Mouse (Mus musculus) intestine, embryonic 14.5 days (tissue): ENCODE measurements at regions not wholly inside any gene's neighbourhood (a gene's known extent, or its start where the extent isn't known, plus 50 kb on each side); places are given as distances from the start of the nearest gene placed in this dataset.
"Not testable (repeated sequence)": the region's sequence is repeated elsewhere in the genome, so short reads cannot be mapped to it uniquely, and the experiment has no call there.

Source experiments
- ATAC-seq: fragments of 200-750 bp; cut with Nextera tagmentation; replicated peaks from 2 replicates; pipeline ENCODE4 v1.8.0; 2017; ENCODE audit warnings: low read depth, moderate number of reproducible peaks, moderate TSS enrichment, moderate library complexity; ENCODE audit not compliant: low FRiP score, low TSS enrichment
- DNase-seq: peaks from one replicate; pipeline ENCODE4 v3.0.0-alpha.2; 2018; ENCODE audit warnings: low spot score
- H3K27ac ChIP-seq: fragments of 300-500 bp; sonication (generic); 2 replicates; pipeline ENCODE4 v1.5.1; 2014; ENCODE audit warnings: low read depth, mild to moderate bottlenecking, control low read depth
- H3K27me3 ChIP-seq: fragments of 300-500 bp; sonication (generic); replicated peaks from 2 replicates; pipeline ENCODE4 v1.6.1; 2014; ENCODE audit warnings: low read length, control low read depth; ENCODE audit not compliant: control insufficient read depth, insufficient read depth
- H3K36me3 ChIP-seq: fragments of 300-500 bp; sonication (generic); 2 replicates; pipeline ENCODE4 v1.6.1; 2014; ENCODE audit warnings: low read length, control low read depth; ENCODE audit not compliant: control insufficient read depth, insufficient read depth
- H3K4me1 ChIP-seq: fragments of 300-500 bp; sonication (generic); replicated peaks from 2 replicates; pipeline ENCODE4 v1.6.1; 2014; ENCODE audit warnings: low read length, control low read depth, mixed read lengths; ENCODE audit not compliant: control insufficient read depth, insufficient read depth
- H3K4me2 ChIP-seq: fragments of 300-500 bp; sonication (generic); 2 replicates; pipeline ENCODE4 v1.6.1; 2014; ENCODE audit warnings: low read length
- H3K4me3 ChIP-seq: fragments of 300-500 bp; sonication (generic); 2 replicates; pipeline ENCODE4 v1.5.1; 2014; ENCODE audit warnings: low read depth, low read length, control low read depth, mixed read lengths
- H3K9ac ChIP-seq: fragments of 300-500 bp; sonication (generic); 2 replicates; pipeline ENCODE4 v1.6.1; 2014; ENCODE audit warnings: mild to moderate bottlenecking, low read length
- H3K9me3 ChIP-seq: fragments of 300-500 bp; sonication (generic); 2 replicates; pipeline ENCODE4 v1.6.1; 2016; ENCODE audit warnings: low read length, control low read depth; ENCODE audit not compliant: control insufficient read depth
- WGBS: fragments of 180-500 bp; shearing (Covaris S2); extraction: QIAGEN DNeasy Blood & Tissue Kit; methylation state at CpG from one replicate; pipeline ENCODE4 v1.1.7; 2014; 5-methylcytosine and 5-hydroxymethylcytosine counted together

DNA sequence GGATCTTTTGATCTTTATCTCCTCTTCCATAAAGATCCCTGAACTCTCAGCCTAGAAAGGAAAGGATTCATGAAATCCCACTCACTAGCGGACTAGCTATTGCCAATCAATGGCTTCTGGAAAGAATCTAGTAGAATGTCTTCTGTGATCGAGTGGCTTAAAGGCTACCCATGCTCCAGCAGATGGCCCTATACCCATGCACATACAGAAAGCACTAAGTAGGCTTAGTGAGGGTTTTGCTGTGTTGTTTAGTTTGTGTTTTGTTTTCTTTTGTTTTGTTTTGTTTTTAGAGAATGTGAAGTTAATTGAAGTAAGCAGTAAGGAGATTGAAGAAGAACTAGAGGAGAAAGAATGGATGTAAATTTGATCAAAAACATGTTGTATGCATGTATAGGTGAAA, 187.5 kb downstream of the Kctd12 start:
- Histone ChIP-seq H3K4me3 (no peak overlapping the region), H3K4me2 (no peak overlapping the region), H3K4me1 (no peaks in the 10 kb centered on the region), H3K27me3 (no peaks in the 10 kb centered on the region), H3K36me3 (no peaks in the 10 kb centered on the region), H3K9me3 (0 out of 2 replicates have a peak, but pooled peaks cover 3% of the 10 kb centered on the region), H3K27ac (no peak overlapping the region), H3K9ac (no peak overlapping the region)
- DNase-seq, result no peak
- no peak for ATAC-seq
- WGBS, result 89% methylated on average over 2 of the region's 2 CpGs

DNA sequence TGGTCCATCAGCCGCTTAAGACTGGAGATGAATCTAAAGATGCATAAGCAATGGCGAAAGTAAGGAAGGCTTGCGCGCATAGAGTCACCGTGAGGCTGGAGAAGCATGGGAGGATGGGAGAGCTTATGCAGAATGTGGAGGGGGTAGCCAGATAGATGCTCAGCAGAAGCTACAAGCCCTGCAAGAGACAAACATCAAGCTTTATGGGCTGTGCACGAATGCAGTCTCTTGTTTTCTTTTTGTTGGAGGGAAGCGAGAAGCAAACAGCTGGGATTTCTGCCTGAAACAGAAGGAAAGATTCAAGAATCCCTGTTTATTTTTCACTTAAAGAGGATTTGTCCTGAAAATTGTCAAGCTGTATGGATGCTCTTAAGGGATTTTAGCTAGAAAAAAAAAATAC, 188.7 kb downstream of the Kctd12 start:
- no peaks in the 10 kb centered on the region for H3K27me3 ChIP-seq
- no peaks in the 10 kb centered on the region for H3K36me3 ChIP-seq
- no peak overlapping the region for H3K27ac ChIP-seq
- H3K4me3 ChIP-seq, result no peak overlapping the region
- no peak for ATAC-seq
- H3K9ac ChIP-seq, result no peak overlapping the region
- H3K4me2 ChIP-seq, result no peak overlapping the region
- 0 out of 2 replicates have a peak, but pooled peaks cover 3% of the 10 kb centered on the region for H3K9me3 ChIP-seq
- no peaks in the 10 kb centered on the region for H3K4me1 ChIP-seq
- WGBS, result 82% methylated on average over 7 of the region's 7 CpGs
- DNase-seq, result no peak

DNA sequence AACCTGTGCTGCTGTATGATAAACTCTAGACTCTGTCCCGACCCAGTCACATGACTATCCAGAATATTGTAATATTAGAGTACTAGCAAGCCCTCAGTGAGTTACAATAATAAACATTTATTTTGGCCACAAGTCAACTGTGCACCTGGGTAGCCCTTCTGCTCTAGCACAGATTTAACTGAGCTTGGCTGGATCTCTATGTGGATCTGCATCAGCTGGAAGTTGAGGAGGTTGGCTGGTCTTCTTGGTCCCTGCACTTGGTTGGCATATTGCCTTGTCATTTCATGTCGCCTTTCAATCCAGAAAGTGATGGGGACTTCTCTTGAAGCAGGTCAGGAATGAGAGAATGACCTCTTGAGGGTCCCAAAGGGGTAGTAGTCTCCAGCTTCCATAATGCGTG, 191.5 kb downstream of the Kctd12 start:
- Histone ChIP-seq H3K27me3 (no peaks in the 10 kb centered on the region), H3K27ac (no peak overlapping the region), H3K4me2 (no peak overlapping the region), H3K4me3 (no peak overlapping the region), H3K4me1 (no peaks in the 10 kb centered on the region), H3K9me3 (0 out of 2 replicates have a peak, but pooled peaks cover 3% of the 10 kb centered on the region), H3K9ac (no peak overlapping the region), H3K36me3 (no peaks in the 10 kb centered on the region)
- WGBS, result 85% methylated on average over 3 of the region's 3 CpGs
- DNase-seq, result no peak
- ATAC-seq, result no peak

DNA sequence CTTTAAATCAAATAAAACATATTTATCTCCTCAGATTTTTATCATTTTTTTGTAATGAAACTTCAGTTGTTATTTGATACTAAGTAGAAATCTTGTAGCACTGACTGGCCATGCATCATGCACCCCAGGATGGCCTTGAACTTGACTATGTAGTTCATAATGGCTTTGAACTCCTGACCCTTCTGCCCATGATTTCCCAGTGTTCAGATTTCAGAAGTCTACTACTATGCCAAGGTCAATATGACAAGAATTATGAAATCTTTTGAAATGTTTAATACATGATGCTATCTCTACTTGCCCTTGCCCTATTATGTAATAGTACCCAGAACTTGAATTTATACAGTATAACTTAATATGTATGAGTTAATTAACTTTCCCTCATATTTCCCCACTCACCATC, 200.2 kb downstream of the Kctd12 start:
- Histone ChIP-seq H3K4me1 (no peaks in the 10 kb centered on the region), H3K27me3 (no peaks in the 10 kb centered on the region), H3K4me2 (no peak overlapping the region), H3K4me3 (no peak overlapping the region), H3K27ac (no peak overlapping the region), H3K9me3 (no peaks in the 10 kb centered on the region), H3K36me3 (no peaks in the 10 kb centered on the region), H3K9ac (no peak overlapping the region)
- ATAC-seq (no peak), DNase-seq (no peak)

DNA sequence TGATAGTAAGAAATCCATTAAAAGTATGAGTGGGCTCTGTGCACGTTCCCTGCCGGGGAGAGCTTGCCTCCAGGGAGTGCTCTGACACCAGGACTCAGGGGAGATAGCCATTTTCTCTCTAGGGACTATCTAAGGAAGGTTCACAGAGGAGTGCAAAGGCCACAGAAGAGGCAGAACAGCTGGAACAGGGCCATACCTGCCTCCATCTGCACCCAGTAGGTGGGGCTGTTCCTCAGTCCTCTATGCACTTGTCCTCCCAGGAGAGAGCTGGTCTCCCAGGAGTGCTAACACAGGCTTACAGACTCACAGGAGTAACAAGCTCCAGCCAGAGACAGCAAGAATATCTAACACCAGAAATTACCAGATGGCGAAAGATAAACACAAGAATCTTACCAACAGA, 212.7 kb downstream of the Kctd12 start:
- no peak overlapping the region for H3K4me2 ChIP-seq
- no peak overlapping the region for H3K9ac ChIP-seq
- no peak overlapping the region for H3K4me3 ChIP-seq
- DNase-seq (no peak), ATAC-seq (no peak)
- no peaks in the 10 kb centered on the region for H3K36me3 ChIP-seq
- no peaks in the 10 kb centered on the region for H3K27me3 ChIP-seq
- no peaks in the 10 kb centered on the region for H3K4me1 ChIP-seq
- no peaks in the 10 kb centered on the region for H3K9me3 ChIP-seq
- 57% methylated on average over 3 of the region's 3 CpGs for WGBS
- H3K27ac ChIP-seq, result no peak overlapping the region

DNA sequence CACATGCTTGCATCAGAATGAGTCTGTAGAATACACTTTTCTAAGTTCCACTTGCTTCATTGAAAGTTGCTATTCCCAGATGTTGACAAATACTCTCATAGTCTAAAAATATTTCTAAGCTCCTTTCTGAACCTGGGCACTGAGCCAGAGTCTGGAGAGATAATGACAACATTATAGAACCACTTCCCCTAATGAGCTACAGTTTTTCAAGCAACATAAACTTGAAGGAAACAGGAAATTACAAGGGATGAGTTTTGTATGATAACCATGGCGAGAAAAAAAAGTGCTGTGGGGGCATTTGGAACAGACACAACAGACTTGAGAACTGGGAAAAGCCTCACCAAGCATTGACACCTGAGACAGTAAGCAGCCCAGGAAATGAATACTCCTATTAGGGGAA, 233.8 kb downstream of the Kctd12 start:
- Histone ChIP-seq H3K4me2 (no peak overlapping the region), H3K36me3 (no peaks in the 10 kb centered on the region), H3K4me3 (no peak overlapping the region), H3K27ac (no peak overlapping the region), H3K9me3 (no peaks in the 10 kb centered on the region), H3K4me1 (no peaks in the 10 kb centered on the region), H3K9ac (no peak overlapping the region), H3K27me3 (no peaks in the 10 kb centered on the region)
- ATAC-seq, result no peak
- DNase-seq, result no peak
- 51% methylated on average over 1 of the region's 1 CpGs for WGBS

DNA sequence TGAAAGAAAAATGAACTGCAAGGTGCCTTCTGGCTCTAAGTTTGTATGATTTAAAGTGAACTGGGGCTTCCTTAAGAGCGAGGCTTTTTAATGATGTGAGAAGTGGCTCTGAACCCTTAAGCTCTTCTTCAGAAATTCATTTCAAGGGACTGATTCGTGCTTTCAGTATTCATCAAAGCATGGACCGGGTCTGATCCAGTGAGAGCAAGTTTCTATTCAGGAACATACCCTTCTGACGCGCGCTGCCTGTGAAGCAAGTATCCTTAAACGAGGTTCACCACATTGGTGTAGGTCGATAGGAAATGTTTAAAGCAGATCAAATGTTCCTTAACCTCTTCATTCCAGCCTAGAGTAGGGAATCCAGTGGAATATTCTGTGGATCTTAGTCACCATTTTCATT, 240.1 kb downstream of the Kctd12 start:
- no peaks in the 10 kb centered on the region for H3K27me3 ChIP-seq
- H3K27ac ChIP-seq, result no peak overlapping the region
- DNase-seq (no peak), ATAC-seq (no peak)
- H3K9ac ChIP-seq, result no peak overlapping the region
- 87% methylated on average over 8 of the region's 8 CpGs for WGBS
- no peaks in the 10 kb centered on the region for H3K9me3 ChIP-seq
- H3K4me3 ChIP-seq, result no peak overlapping the region
- H3K4me1 ChIP-seq, result no peaks in the 10 kb centered on the region
- H3K4me2 ChIP-seq, result no peak overlapping the region
- no peaks in the 10 kb centered on the region for H3K36me3 ChIP-seq

DNA sequence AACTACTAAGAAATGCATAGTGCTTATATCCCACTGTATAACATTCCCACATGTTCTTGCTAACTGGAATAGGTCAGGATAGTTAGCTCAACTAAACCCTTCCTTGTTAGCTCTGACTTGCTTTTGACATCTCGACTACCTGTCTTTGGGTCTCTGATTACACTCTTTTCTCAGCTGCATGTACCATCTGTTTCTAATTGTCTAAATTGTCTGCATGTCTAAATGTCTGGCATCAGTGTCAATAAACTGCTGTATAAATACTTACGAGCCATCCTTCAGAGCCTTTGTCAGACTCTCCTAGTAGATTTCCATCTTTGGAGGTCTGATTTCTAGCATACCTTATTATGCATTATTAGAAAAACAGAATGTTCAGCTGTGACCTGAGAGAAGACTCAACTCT, 245.8 kb downstream of the Kctd12 start:
- H3K4me2 ChIP-seq, result no peak overlapping the region
- ATAC-seq, result no peak
- DNase-seq, result no peak
- no peaks in the 10 kb centered on the region for H3K4me1 ChIP-seq
- no peak overlapping the region for H3K9ac ChIP-seq
- 77% methylated on average over 2 of the region's 2 CpGs for WGBS
- H3K36me3 ChIP-seq, result no peaks in the 10 kb centered on the region
- H3K27me3 ChIP-seq, result no peaks in the 10 kb centered on the region
- no peaks in the 10 kb centered on the region for H3K9me3 ChIP-seq
- no peak overlapping the region for H3K4me3 ChIP-seq
- H3K27ac ChIP-seq, result no peak overlapping the region

DNA sequence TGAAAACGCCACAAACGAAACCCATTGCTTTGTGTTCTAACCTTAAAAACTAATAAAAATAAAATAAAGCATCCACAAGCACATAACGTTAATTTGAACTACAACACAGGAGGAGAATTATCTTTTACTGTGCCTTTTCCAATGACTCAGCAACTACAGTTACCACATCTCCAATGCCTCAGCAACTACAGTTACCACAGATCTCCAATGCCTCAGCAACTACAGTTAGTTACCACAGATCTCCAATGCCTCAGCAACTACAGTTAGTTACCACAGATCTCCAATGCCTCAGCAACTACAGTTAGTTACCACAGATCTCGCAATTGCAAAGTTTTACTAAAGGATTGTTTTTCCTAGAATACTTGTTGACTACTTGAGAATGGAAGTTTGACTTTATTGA, 248.7 kb downstream of the Kctd12 start:
- not testable (repeated sequence) for H3K4me1 ChIP-seq, H3K27ac ChIP-seq, H3K27me3 ChIP-seq, H3K36me3 ChIP-seq, H3K4me2 ChIP-seq, H3K9me3 ChIP-seq, H3K9ac ChIP-seq, H3K4me3 ChIP-seq, ATAC-seq, DNase-seq
- WGBS, result 98% methylated on average over 4 of the region's 4 CpGs
